Mouse (Mus musculus) cerebellum, postnatal 4 days (tissue): ENCODE data around the gene Megf9.

ENCODE experiments used
- DNase-seq, 2 experiments: peaks; one replicate each; pipeline ENCODE4 v3.0.0; 2022; ENCODE audit warnings: low spot score in 2 of 2, mixed read lengths in 1 of 2

The Megf9 gene

DNA sequence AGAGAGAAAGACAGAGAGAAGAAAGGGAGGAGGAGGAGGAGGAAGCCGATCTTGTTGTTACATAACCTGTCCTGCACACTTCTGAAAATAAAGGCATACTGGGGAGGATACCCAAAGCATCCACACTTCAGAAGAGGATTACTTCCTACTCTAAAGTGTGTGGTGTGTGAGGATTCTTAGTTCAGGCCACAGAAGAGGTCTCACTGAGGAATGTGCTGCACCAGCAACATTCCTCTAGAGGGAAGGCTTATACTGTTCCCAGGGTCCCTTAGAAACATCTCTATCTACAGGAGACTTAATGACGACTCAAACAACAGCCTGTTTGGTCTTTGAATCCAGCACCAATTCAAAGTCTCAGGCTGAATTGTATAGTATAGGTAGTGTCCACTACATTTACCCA lies 114.6 kb downstream of the Megf9 start:
- DNase-seq: no peak

- no peak for DNase-seq
Observed at GRCm38 (mm10) chr4:70412126-70412525, 122.7 kb downstream of the Megf9 start.

DNA sequence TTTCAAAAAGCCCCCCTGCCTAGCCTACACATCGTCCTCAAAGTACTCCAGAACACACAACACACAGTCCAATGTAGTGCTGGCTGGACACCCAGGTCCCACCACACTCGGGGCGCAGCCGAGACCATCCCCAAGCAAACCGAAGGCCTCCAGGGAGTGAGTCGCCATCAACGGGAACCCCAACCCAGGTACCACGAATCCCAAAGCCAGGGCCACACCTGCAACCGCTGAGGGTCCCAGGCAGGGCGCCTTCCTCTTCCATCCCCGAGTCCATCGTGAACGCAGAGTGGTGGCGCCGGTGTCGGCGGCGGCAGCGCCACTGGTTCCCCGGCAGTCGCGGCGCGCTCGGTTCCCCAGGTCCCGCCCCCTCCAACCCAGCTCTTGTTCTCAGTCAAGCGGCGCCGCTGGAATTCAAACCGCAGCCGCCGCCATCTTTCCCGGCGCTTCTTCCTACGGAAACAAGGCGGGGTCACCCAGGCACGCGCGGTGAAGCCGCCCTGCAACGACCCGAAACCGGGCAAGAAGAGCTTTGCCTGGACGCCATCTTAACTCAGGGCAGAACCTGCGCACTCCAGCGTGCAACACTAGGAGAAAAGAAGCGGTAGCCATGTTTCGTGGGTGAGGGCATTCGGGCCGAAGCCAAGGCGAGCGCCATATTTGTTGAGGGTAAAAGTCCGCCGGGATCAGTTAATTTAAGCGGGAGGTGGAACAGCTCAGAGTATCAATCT lies 124.6 kb downstream of the Megf9 start, which contains the start of gene Cdk5rap2:
Gene Cdk5rap2 (minus strand): TSS at position 450 of the 728 bp plus-strand sequence.
- DNase-seq: peak; percentile 84 to 94

- DNase-seq: no peak
Observed at GRCm38 (mm10) chr4:70409456-70409855, 125.3 kb downstream of the Megf9 start.

DNA sequence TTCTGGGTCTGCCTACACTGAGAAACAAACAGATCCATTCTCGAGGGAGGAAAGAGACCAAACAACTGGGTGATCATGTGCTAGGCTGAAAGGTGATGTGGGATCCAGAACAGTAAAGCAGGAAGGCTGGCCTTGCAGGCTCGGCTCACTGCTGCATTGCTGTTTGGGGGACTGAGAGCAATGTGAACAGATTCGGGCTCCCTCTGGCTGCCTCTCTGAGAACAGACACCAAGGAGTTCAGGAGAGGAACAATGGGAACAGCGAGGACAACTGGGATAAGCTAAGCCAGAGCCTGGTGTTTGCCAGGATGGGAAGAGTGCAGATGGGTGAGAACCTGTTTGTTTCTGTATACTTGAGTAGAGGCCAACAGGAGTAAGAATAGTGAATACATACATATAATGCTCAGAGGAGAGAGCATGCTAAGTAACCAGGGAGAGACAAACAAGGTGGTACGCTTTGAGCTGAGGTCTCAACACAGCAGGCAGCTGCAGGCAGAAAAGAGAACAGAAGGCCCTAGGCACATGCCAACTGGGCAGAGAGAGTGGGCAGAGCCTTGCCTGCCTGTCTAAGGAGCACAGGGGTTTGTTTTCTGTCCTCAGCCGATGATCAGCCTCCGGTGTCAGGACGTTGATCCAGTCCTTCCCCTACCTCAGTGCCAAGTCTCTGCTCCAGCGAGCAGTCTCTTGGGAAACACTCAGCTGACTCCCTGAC lies 132.5 kb downstream of the Megf9 start:
- DNase-seq: peak; percentile 33 to 66

- no peak for DNase-seq
Observed at GRCm38 (mm10) chr4:70399476-70399875, 135.3 kb downstream of the Megf9 start.

GRCm38 (mm10) chr4:70399074-70399473 lies 135.7 kb downstream of the Megf9 start:
- no peak for DNase-seq

- DNase-seq: no peak
Observed at GRCm38 (mm10) chr4:70398088-70398487, 136.7 kb downstream of the Megf9 start.

DNA sequence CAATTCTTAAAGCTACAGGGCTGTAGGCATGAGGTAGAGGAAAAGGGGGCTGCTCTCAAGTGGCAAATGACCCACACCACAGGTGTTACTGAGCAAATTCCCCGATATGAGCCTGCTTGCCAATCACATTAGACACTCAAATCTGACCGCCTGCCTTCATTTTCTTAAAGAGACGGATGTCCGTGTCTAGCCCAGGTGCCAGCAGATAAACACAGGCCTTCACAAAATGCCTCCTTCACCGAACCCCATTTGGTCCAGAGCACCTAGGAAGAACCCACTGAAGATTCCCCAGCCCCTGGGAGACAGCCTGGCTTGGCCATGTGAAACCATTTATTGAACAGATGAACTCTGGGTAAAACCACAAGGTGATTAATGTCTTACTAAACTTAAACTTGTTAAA lies 138.1 kb downstream of the Megf9 start:
- DNase-seq: no peak

DNA sequence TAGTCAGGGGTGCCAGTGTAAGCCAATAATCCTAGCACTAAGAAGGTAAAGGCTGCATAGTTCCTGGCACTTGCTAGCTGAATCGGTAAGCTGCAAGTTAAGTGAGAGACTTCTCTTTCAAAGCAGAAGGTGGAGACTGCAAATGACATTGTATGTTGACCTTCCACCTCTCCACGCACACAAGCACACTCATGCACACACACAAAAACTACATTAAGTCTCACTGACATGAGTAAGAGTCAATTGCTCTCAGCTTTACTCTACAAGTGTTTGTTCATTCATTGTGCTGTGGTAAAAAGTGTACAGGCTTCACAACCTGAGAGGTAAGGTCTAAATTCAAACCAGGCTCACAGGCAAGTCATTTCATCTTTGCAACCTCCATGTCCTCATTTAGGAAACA lies 140.1 kb downstream of the Megf9 start:
- DNase-seq: no peak

GRCm38 (mm10) chr4:70391760-70392372 lies 142.9 kb downstream of the Megf9 start:
- no peak for DNase-seq

GRCm38 (mm10) chr4:70391073-70391472 lies 143.7 kb downstream of the Megf9 start:
- DNase-seq: no peak

DNA sequence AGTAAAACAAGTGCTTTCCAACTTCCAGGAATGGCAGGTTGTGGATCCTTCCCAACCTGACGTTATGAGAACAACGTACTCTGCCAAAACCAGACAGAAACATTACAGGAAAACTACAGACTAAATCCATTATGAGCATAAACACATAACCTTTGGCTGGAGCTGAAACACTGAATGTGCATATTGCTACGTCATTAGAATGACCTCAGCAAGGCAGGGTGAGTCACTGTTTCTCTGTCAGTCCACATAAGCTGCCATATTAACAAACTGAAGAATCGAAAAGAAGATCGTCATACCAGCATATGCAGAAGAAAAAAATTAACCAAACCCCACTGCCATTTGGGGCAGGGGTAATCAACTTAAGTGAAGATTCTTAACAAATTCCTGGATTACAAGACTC lies 148.6 kb downstream of the Megf9 start:
- DNase-seq: no peak

GRCm38 (mm10) chr4:70377359-70377758 lies 157.4 kb downstream of the Megf9 start:
- DNase-seq: peak in 1 of 2 experiments; percentile 19
